Mouse (Mus musculus) megakaryocyte, embryonic 14.5 days (primary cell): ENCODE results near the gene Pkig.

Experiments
- FLI1 ChIP-seq: IDR thresholded peaks from 2 replicates; pipeline ENCODE4 v1.6.1; 2012; ENCODE audit warnings: low read length, inconsistent platforms, mixed read lengths
- GATA1 ChIP-seq: IDR thresholded peaks from 3 replicates; pipeline ENCODE4 v1.6.1; 2012; ENCODE audit warnings: mixed read lengths, low read length, inconsistent platforms, borderline replicate concordance

DNA sequence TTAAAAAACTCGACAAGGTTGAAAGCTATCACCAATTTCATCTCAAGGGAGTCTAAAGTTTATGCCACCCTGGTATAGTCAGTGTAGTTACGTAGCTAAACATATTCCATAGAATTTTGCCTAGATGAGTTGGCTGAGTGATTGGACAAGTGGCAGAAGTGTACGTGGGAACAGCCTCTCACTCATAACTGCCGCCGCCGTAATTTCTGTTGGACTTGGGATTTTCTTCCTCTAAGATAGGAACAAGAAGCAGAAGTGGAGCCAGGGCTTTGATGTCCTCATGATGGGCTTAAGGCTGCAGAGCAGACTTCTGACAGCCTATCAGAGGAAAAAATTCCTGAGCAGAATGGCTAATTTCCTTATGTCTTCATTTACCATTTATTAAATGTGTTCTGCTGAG, 17.5 kb downstream of the Pkig start:
- TF ChIP-seq GATA1 (no peak), FLI1 (no peak)
